Mouse (Mus musculus) heart, adult 11 months (tissue): Measurements from ENCODE around the gene Abcc10.

Experiments
- DNase-seq: peaks from one replicate; pipeline ENCODE4 v3.0.0; 2022

The Abcc10 gene

DNA sequence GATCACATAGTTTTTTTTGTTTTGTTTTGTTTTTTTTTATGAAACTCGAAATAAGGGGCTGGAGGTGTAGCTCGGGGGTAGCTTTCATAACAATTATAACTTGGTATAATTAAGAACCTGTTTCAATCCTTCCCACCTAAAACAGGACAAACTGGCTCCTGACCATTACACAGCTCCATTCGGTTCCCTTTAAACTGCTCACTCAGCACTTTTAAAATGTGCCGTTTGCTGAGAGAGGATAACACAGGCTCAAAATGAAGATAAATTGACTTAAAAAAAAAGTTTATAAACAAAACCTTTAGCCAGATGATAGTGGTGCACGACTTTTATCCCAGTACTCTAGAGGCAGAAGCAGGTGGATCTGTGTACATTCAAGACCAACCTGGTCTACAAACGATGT is 42.7 kb downstream of the Abcc10 start:
- no peak for DNase-seq

DNA sequence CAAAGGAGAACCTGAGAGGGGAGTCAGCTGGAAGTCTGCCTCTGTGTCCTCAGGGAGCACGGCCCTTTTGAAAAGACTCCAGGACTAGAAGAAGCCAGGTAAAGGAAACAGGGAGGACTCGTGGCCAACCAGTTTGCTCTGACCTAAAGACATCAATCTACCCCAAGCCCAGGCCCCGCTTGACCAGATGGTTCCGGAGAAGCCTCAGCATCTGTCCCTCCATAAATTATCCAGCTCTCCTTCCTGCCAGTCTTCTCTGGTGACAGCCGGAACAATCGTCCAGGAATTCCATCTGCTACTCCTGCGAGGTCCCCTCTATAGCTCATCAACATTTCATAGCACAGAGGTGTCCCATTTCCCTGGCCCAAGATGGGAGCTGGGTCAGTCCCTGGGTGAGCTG is 43.5 kb downstream of the Abcc10 start:
- peak; percentile 81 for DNase-seq

DNA sequence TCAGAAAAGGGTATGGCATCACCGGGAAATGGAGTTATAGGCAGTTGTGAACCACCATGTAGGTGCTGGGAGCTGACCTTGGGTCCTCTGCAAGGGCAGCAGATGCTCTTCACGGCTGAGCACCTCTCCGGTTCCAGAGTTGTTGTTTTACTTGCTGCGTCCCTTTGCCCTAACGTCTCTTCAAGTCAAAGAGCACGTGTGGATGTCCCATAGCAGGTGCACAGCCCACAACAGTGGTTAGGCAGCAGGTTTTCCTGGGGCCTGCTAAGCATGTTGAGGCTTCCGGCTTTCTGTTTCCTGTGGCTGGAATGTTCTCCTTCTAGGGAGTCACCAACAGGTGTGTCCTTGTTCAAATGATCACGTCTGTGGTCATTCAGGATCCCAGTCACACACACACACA is 44.2 kb downstream of the Abcc10 start:
- peak; percentile 88 for DNase-seq

DNA sequence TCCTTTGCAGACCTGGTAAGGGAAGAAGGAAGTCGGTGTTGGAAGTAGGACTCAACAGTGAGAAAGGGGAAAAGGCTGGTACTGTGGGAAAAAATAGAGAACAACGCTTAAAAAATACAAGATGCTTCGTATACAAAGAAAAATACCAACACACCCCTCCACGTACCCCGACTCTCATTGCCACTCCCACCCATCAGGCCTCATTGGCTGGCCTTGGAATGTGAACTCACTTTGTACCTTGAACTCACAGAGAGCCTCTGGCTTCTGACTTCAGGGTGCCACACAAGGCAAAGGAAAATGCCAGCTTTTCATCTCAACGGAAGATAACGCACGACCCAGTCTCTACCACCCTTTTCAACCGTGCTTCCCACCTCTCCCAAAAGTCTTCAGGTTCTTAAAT is 45.0 kb downstream of the Abcc10 start:
- no peak for DNase-seq

DNA sequence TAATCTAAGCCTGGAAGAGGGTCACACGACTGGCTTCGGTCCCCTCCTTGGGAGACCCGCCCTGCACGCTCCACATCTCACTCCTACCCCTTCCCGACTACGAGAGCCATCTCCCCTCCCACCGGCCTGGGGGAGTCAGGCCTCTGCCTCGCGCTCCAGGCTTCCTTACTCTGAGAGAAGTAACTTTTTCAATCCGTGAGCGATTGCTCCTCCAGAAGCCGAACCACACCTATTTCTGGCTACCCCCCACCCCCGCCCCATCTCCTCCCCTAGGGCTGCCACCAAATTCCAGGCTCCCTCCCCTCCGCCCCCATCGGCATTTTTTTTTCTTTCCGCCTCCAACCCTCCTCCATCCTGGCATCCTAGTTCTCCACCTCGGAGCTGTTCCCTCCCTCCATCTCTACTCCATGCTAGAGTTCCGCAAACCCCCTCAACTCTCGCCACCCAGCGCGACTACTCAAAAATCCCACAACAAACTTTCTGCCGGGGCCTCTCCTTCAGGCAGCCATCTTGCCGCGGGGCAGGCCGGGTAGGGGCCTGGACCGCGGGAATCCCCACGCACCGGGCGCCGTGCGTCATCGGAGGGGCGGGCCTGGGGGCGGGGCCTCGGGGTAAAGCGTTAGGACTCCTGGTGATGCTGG is 45.5 kb downstream of the Abcc10 start, which contains the start of gene Tjap1:
Gene Tjap1, minus strand, starts transcription at position 544 of the 641 bp plus-strand sequence.
- DNase-seq = peak; percentile 99

DNA sequence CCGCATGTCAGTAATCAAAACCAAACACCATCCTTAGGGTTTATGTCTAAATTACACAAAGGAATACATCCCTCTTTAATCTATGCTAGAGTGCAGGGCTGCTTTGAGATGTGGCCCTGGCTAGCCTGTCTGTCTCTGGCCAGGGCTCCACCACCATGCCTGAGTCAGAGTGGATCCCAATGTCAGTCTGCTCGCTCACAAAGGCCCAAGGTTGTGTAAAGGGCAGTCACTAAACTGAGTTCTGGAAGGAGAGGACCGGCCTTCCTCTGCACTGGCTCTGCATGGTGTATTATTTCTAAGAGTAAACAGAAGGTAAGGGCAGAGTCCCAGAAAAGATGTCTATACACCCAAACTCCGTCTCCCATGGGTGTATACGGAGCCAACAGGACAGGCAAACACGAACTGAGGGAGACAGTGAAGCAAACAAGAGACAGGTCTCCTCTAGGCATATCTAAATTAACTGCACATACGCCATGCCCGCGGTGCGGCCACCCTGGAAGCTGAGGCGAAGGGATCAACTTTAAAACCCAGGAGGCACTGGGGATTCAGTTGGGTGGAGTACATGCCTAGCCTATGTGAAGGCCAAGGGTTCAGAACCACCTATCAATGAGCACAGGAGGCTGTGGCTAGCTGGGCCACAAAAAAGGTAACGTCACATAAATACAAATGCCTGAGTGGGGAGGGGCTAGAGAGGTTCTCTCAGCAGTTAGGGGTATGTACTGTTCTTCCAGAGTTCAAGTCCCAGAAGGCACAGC is 50.0 kb downstream of the Abcc10 start:
- peak; percentile 89 for DNase-seq

DNA sequence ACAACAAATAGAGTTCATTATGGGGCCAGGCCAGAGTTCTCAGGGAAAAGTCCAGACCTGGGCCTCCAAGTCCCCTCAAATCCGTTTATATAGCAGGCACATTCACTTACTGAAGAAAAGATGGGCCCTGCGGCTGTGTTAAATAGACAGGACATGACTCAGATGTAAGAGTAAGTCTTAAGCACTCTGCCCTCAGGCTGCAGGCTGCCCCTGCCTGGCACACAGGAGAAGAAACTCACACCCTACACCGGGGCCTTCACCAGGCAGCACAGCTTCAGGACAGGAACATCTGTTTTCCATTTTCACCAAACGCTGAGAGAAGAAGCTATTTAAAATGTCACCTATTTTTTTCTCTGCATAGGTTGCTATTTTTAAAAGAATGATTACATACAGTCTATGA is 50.6 kb downstream of the Abcc10 start:
- peak; percentile 86 for DNase-seq

DNA sequence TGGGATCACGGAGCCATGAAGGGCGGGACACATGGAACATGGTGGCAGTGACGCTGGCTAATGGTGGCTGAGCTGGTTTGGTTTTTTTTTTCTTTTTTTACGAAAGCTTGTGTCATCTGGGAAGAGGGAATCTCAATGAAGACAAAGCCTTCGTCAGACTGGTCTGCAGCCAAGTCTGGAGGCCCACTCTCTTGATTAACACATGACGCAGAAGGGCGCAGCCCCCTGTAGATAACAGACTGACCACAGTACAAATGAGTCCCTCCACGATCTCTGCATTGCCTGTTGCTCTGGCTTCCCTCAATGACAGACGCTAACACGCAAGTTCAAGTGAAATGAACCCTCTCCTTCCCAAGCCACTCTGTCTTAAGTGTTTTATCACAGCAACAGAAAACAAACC is 52.6 kb downstream of the Abcc10 start:
- DNase-seq = no peak

DNA sequence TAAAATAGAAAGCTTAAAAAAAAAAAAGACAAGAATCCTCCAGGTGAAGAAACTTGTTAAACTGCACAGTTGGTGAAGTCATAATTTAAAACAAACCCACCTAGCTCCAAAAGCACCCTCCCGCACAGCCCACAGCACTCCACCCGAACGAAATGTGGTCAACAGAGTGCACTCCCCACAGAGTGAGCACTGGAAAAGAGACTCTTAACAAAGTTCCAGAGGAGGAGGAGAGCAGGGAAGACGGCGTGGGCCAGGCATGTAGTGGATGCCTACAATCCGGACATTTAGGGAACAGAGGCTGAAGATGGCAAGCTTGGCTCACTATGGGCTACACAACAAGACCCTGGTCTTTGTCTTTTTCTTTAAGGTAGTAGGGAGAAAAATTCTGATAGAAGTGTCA is 53.1 kb downstream of the Abcc10 start:
- peak; percentile 66 for DNase-seq

DNA sequence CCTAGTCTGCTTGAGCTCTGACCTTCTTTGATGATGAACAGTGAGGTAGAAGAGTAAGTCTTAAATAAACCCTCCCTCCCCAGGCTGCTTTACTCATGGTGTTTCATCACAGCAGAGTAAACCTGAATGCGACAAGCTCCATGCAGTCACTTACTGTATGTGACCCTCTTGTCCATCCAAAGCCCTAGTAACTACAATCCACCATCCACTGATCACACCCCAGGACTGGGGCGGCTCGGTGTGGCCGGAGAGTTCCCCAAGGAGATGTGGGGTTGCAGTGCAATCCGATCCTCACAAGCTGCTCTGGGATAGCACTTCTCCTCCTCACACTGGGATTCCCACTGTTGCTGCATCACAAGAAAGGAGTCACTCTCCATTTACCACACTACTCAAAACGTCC is 53.7 kb downstream of the Abcc10 start:
- DNase-seq = peak; percentile 86

DNA sequence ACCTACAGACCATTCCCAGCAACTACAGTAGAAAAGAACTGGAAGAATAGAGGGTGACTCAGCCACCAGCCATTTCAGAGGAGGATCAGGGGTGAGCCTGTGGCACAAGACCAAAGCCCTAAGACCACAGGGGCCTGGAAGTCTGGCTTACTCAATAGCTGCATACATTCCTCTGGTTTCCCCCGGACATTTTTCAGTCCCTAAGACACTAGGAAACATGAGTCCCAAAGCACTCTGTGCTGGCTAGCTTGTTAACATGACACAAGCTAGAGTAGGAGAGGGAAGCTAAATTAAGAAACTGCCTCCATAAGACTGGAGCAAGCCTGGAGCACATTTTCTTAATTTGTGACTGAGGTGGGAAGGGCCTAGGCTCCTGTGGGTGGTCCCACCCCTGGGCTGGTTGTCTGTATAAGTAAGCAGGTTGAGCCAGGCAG is 54.3 kb downstream of the Abcc10 start:
- peak; percentile 77 for DNase-seq

DNA sequence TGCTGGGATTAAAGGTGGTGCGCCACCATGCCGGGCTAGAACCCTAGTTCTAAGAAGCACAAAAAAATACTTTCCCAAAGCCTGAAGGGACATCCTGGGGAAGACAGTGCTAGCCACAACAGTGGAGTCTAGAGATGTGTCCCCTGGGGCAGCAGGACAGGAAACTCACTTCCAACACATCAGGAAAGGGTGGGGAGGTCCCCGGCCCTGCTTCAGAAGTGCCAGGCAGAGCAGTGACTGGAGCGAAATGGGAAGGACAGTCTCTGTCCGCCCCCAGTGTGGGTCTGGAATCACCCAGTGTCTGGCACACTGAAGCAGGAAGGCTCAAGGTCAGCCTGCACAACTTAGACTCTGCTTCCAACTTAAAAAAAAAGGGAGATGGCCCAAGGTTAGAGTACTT is 55.5 kb downstream of the Abcc10 start:
- peak; percentile 98 for DNase-seq

DNA sequence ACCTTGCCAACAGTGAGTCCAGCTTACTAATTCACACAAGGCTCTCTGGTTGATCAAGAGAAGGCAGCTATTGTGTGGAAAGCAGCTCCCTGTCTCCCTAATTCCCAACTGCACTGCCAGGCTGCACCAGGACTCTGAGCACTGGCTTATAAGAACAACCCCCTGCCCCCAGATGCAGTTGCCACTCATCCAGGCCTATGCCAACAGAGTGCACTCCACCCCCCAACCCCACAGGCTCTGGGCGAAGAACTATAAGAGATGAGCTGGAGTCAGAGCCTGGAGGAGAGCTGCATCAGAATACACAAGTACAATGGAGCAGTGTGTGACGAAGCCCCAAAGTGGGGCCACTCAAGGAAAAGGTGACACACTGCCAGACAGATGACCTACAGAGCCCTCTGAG is 56.1 kb downstream of the Abcc10 start:
- DNase-seq = peak; percentile 79

DNA sequence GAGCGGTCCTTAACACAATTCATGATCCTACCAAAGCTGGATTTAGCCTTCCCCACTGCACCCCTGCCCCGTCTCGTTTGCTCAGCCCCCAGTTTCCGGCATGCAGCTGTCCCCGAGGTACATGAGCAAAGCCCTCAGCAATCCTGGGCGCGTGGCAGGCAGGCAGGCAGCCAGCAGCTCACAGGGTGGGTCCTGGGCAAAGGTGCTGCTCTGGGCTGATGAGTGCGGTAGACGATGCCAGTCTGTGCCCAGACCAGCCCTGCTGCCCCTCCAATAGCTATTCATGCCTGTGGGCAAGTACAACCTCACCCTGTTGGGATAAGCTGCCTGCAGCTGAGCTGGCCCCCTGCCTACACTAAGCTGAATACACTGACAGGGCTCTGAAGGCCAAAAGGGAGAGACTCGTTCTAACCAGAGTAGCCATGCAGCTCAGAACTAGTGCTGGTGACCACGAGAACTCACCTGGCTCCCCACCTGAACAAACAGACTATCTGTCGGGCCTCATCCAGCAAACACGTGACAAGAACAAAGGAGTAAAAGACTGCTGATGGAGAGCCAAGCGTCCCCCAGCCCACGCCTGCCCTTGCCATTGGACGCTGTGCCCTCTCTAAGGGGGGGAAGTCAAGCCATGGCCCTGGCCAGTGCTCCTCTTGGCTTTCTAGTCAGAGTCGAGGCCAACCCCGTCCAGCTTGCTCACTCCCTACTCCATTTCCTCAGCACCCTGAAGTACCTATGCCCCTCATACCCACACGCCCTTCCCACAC is 58.2 kb downstream of the Abcc10 start:
- DNase-seq = peak; percentile 98

DNA sequence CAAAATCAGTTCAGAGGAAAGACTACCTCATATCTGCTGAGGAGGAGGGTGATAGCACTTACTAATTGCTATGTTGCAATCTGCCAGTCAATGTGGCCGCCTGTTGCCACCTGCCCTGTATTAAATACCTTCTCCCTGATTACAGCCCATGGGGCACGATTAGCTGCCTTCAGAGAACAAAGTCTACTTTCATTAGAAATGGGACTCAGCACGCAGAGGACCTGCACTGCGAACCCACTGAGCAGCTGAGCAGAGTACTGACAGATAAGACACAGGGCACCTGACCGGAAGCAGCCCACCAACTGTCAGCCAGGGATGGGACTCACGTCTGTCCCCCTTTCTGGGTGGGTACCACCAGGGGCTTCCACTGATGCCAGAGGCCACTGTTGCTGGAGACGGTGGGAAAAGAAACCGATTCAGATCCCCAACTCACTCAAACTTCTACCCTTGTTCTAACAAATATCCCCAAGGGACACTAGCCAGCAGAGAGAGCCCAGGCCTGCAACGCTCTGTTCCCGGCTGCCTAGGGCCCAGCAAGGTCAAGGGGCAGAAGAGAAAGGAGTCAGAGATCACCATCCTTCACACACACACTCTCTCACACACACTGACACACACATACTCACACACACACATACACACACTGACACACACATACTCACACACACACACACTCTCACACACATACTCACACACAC is 60.0 kb downstream of the Abcc10 start:
- DNase-seq = peak; percentile 90

DNA sequence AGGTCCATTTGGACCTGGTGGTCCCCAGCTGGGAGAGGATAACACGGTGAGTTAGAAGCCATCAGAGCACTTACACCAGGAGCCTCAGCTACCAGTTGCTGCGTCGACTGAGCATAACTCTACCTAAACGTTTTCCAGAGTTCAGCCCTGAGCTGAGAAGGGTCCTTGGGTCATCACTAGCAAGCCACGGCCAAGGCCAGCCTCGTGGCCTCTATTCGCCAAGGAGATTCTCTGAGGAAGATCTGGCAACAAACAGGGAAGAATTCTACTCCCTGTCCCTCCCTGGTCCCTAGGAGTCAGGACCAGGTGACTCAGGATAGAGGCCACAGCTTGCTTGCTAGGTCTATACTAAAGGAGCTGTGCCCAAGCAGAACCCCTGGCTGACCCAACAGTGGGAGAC is 60.6 kb downstream of the Abcc10 start:
- peak; percentile 89 for DNase-seq

DNA sequence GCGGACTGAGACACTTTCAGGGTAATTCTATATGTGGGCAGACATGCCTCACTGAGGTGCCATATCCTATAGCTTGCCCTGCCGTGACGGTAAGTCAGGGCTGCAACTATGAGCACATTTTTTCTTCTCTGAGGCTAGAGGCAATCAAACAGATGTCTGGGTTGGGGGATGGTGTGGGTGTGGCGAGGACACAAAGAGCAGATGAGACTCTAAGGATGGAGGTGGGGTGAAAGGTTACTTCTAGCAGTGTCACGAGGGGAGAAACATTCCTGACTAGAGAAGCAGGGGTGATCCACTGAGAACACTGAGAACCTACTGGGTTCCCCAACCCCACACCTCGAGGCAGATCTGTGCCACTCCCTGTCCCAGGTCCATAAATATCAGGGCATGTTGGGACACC is 61.2 kb downstream of the Abcc10 start:
- peak; percentile 80 for DNase-seq

DNA sequence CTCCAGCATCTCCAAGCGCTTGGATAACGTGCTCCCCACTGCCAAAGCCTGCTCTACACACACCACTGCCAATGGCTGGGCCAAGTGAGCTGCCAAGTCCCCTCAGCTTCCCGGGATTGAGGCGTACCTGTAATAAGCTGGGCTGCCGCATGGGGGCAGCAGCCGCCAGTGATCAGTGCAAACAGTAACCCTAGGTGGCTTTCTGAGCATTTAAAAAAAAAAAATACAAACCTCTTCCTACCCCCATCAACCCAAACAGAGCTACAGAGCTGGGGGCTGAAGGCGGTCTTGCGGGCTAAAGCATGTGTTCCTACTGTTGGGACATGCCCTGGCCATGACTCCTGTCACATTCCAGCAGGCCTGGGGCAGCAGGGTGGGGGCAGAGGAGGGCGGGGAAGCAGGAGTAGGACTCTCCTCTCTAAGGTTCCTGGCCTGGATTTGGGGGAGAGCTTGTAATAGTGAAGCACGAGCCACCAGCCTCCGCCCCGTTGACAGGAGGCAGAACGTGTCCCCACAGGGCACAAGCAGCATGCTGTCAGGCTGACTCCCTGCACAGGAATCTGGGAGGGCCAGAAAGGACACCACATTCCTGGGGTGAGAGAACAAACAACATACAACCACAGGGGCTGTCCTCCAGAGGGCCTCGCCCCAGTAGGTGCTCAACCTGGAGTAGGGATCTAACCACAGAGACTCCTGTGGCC is 62.1 kb downstream of the Abcc10 start:
- peak; percentile 97 for DNase-seq

DNA sequence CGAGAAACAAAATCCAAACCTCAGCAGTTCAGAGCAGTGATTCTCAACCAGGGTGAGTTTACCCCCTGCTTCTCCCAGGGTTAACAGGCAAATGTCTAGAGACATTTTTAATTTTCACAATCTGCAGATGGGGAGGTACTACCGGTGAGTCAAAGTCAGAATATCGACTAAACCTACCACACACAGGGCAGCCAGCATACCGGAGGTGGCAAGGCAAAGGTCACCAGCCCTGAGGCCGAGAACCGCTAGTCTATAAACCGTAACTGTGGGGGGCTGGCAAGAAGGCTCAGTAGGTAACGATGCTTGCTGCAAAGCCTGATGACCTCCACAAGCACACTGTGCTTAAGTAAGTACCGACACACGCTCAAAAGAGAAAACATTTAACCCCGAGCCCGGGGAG is 62.6 kb downstream of the Abcc10 start:
- no peak for DNase-seq

DNA sequence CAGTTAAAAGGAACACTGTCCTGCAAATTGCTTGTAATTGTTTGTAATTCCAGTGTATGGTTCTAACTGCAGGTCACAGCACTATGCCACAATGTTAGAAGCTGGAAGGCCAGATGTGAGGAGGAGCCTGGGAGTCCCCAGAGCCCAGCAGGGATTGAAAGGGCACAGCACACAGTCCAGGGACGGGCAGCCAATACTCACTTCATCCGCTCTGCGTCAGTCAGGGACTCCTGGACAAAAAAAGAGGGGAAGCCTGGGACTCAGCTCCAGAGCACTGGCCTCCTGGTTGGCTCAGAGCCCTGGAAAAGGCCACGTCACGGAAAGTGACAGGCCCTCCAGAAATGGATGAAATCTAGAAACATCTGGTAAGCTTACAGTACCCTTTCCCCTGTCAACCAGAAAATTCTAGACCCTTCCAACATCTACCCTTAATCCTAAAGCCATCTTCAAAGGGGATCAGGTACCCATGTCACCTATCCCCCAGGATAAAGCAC is 65.9 kb downstream of the Abcc10 start:
- peak; percentile 94 for DNase-seq

DNA sequence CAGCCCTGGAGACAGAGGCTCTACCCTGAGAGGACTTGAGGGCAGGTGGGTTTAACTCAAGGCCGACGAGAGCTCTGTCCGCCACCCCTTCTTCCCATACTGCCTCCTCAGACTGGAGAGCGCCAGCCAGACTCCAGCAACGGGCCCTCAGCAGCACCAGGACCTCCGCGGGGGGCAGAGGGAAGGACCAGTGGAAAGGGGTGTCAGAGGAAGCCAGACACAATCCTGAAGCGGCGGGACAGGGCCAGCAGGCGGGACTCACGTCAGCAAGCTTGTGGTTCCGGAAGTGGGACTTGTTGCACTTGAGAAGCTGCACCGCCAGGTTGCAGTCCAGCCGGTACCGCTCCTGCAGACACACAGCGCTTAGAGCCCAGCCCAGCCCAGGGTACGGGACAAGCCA is 68.5 kb downstream of the Abcc10 start:
- peak; percentile 94 for DNase-seq
